Mouse (Mus musculus) CH12F3 (cell line): Measurements from ENCODE around the gene Olfr1347.
"Not testable (repeated sequence)": the region's sequence is repeated elsewhere in the genome, so short reads cannot be mapped to it uniquely, and the experiment has no call there.

Experiments used
- in situ Hi-C: fragments of 300-500 bp; cut with MboI; formaldehyde crosslinking; loops from 2 replicates; pipeline ENCODE4 v1.14.3; 2020; ENCODE audit warnings: low sequenced_read_pairs

The Olfr1347 gene

GRCm38 (mm10) chr7:6499655-6500054, at the start of gene Olfr1347:
Olfr1347 (minus strand) TSS chr7:6499755.
- in situ Hi-C loops = no loop called here

GRCm38 (mm10) chr7:6526141-6526540, 26.6 kb upstream of the Olfr1347 start:
- in situ Hi-C loops = no loop called here

- in situ Hi-C loops = no loop called here
Observed at GRCm38 (mm10) chr7:6525001-6525400, 25.4 kb upstream of the Olfr1347 start.

- in situ Hi-C loops = no loop called here
Observed at GRCm38 (mm10) chr7:6522850-6523249, 23.3 kb upstream of the Olfr1347 start, which contains the start of gene Olfr1349. Olfr1349 (minus strand) TSS chr7:6522950.

- in situ Hi-C loops = no loop called here
Observed at GRCm38 (mm10) chr7:6521666-6522065, 22.1 kb upstream of the Olfr1347 start.

- in situ Hi-C loops = no loop called here
Observed at GRCm38 (mm10) chr7:6508648-6509047, 9.1 kb upstream of the Olfr1347 start, which contains the start of gene Olfr1348. Olfr1348 (minus strand) TSS chr7:6508748.

GRCm38 (mm10) chr7:6486841-6487240, 12.7 kb downstream of the Olfr1347 start, which contains the start of gene Olfr5:
Olfr5 (minus strand) TSS chr7:6486941.
- in situ Hi-C loops = no loop called here

GRCm38 (mm10) chr7:6477633-6478032, 21.9 kb downstream of the Olfr1347 start:
- in situ Hi-C loops = not testable (repeated sequence)

- in situ Hi-C loops = no loop called here
Observed at GRCm38 (mm10) chr7:6466951-6467350, 32.6 kb downstream of the Olfr1347 start, which contains the start of gene Olfr1346. Olfr1346 (plus strand) TSS chr7:6467101.

- in situ Hi-C loops = no loop called here
Observed at GRCm38 (mm10) chr7:6456399-6456798, 43.2 kb downstream of the Olfr1347 start.

GRCm38 (mm10) chr7:6455868-6456267, 43.7 kb downstream of the Olfr1347 start, which contains the start of gene Olfr1336:
Olfr1336 (plus strand) TSS chr7:6456168.
- in situ Hi-C loops = no loop called here

GRCm38 (mm10) chr7:6447771-6448170, 51.8 kb downstream of the Olfr1347 start:
- in situ Hi-C loops = no loop called here

- in situ Hi-C loops = no loop called here
Observed at GRCm38 (mm10) chr7:6441173-6441572, 58.4 kb downstream of the Olfr1347 start.

GRCm38 (mm10) chr7:6438388-6438787, 61.2 kb downstream of the Olfr1347 start, which contains the start of gene Olfr1344:
Olfr1344 (plus strand) TSS chr7:6438688.
- in situ Hi-C loops = no loop called here
